Mouse (Mus musculus) liver, adult 2 months (tissue): ENCODE results near the gene Mrgprg.

Experiments used
- CTCF ChIP-seq: fragments of 200-500 bp; IDR thresholded peaks from 2 replicates; pipeline ENCODE4 v1.5.1; 2011; ENCODE audit warnings: low read depth, low read length, control low read depth
- POLR2A ChIP-seq: fragments of 200-500 bp; IDR thresholded peaks from 2 replicates; pipeline ENCODE4 v1.6.1; 2011; ENCODE audit warnings: low read length, control low read depth; ENCODE audit not compliant: insufficient read depth; ENCODE audit errors: extremely low read depth

- TF ChIP-seq CTCF (no peak), POLR2A (no peak)
These were observed 44.1 kb downstream of the Mrgprg start for GRCm38 (mm10) chr7:143722646-143723045.
